Mouse (Mus musculus) left cerebral cortex, adult 2 months (tissue): ENCODE data around the gene Grk6. TPM values are rescaled to one million over a fixed set of nuclear protein-coding genes. Genes with fewer than 3 reads are reported as not detected.
A peak's percentile ranks its signal among the peaks of the same experiment; 100 is the strongest.

Source experiments
- DNase-seq, 2 experiments: peaks; one replicate each; pipeline ENCODE4 v3.0.0; 2021 to 2022; ENCODE audit warnings: low spot score in 2 of 2, mixed read lengths in 1 of 2; ENCODE audit errors: extremely low spot score in 1 of 2
- H3K27ac ChIP-seq: fragments of 200-600 bp; 2 replicates; pipeline ENCODE4 v1.8.1; 2022
- H3K4me3 ChIP-seq: fragments of 200-600 bp; 2 replicates; pipeline ENCODE4 v1.8.1; 2022
- CTCF ChIP-seq: fragments of 200-600 bp; IDR thresholded peaks from 2 replicates; pipeline ENCODE4 v1.8.1; 2022; ENCODE audit warnings: antibody characterized with exemption, mild to moderate bottlenecking, moderate library complexity
- intact Hi-C: fragments of 180-260 bp; cut with DNase I; formaldehyde crosslinking; loops from one replicate; pipeline ENCODE4 v1.15.1; 2025
- total RNA-seq, 2 experiments: library from RNA; stranded (reverse); gene quantifications; 2 replicates each; pipeline ENCODE4 v1.2.3; 2021

Gene Grk6
- total RNA-seq, 2 experiments from 2014 or later, result 61.2 to 66.2 TPM

DNA sequence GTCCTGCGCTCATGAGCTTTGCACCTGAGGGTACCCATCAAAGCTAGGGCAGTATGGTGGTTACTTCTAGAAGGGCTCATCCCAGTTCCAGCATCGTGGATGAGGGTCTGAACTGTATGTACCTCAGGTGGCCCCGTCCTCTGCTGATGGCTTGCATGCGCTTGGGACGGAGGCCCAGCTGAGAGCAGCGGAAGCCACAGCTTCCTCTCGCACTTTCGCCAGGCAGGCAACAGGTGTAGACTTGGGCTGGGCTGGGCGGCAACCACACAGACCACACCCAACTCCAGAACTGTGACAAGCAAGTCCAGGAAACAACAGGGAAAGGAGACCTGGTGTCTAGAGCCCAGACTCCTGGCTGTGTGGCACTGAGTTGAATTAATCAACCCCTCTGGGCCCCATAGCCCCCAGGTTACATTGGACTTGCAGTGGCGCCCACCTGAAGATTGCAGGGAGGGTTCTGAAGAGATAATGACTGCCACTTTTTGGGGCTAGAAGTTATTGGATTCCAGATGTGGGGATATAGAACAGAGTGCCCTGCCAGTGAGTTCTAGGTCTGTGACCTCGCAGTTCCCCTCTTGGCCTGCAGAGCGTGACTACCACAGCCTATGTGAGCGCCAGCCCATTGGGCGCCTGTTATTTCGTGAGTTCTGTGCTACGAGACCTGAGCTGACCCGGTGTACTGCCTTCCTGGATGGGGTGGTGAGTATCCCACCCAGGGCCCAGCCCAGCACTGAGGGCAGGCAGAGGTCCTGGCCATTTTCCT, 5.0 kb downstream of the Grk6 start:
- no peak for DNase-seq
- TF ChIP-seq CTCF, result peak; percentile 5; the same call in 1 of the 2 replicates
- intact Hi-C loops, result no loop called here
- no peak overlapping the region for H3K27ac ChIP-seq
- no peak overlapping the region for H3K4me3 ChIP-seq

DNA sequence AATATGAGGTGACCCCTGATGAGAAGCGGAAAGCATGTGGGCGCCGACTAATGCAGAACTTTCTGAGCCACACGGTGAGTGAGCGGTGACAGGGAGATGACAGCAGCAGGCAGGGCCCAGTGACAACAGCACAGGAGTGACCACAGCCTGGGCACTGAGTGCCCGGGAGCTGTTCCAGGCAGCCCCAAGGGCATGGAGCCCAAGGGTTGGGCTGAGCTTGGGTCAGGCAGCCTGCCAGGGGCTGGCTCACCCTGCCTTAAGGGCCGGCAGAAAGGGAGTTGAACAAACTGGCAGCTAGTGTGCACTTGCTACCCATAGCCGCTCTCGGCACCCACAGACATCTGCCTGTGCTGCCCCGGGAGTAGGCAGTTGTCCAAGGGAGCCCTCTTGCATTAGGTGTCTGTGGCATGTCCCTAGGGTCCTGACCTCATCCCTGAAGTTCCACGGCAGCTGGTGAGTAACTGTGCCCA, 5.7 kb downstream of the Grk6 start:
- intact Hi-C loops, result no loop called here
- DNase-seq, result peak; percentile 42 to 59
- no peak for TF ChIP-seq CTCF
- Histone ChIP-seq H3K4me3 (no peak overlapping the region), H3K27ac (no peak overlapping the region)

DNA sequence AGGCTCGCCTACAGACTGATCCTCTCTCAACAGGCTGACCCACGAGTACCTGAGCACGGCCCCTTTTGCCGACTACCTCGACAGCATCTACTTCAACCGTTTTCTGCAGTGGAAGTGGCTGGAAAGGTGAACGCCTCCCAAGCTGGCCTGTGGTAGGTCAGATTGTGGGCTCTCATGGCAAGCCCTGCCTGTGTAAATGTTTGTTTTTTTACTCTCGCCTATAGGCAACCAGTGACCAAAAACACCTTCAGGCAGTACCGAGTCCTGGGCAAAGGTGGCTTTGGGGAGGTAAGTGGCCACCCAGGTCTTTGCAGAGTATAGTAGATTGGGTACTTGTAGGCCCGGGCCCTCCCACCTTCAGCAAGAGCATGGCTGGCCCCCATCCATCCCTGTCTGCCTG, 6.4 kb downstream of the Grk6 start:
- H3K4me3 ChIP-seq, result no peak overlapping the region
- no peak for DNase-seq
- TF ChIP-seq CTCF, result no peak
- intact Hi-C loops, result no loop called here
- H3K27ac ChIP-seq, result no peak overlapping the region

DNA sequence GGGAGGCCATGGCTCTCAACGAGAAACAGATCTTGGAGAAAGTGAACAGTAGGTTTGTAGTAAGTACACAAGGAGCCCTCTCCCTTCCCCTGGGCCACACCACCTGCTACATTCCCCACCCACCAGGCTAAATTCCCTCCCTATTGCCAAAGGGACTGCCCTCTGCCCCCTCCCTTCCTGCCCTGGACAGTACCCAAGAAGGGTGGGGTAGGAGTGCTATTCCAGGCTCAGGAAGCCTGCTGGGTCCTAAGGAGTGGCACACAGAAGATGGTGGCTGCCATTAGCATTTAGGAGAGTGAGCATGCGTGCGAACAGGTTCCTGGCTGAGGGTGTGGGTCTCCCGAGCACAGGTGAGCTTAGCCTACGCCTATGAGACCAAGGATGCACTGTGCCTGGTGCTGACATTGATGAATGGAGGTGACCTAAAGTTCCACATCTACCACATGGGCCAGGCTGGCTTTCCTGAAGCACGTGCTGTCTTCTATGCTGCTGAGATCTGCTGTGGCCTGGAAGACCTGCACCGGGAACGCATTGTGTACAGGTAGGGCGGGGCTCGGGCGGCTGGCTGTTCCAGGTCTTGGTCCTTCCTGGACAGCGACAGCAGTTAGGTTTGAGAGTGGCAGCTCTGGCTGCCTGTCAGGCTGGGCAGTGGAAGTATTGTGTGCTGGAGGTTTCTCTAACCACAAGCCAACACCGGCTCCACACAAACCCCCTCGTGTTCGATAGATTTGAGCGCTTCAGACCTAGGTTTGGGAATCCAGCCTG, 7.1 kb downstream of the Grk6 start:
- no peak for TF ChIP-seq CTCF
- intact Hi-C loops, result no loop called here
- no peak for DNase-seq
- Histone ChIP-seq H3K27ac (no peak overlapping the region), H3K4me3 (no peak overlapping the region)

- no peak for TF ChIP-seq CTCF
- Histone ChIP-seq H3K27ac (no peak overlapping the region; the same call in 1 of the 2 replicates), H3K4me3 (no peak overlapping the region)
- intact Hi-C loops, result no loop called here
- DNase-seq, result no peak
These were observed 18.1 kb downstream of the Grk6 start for GRCm38 (mm10) chr13:55462965-55463364.

DNA sequence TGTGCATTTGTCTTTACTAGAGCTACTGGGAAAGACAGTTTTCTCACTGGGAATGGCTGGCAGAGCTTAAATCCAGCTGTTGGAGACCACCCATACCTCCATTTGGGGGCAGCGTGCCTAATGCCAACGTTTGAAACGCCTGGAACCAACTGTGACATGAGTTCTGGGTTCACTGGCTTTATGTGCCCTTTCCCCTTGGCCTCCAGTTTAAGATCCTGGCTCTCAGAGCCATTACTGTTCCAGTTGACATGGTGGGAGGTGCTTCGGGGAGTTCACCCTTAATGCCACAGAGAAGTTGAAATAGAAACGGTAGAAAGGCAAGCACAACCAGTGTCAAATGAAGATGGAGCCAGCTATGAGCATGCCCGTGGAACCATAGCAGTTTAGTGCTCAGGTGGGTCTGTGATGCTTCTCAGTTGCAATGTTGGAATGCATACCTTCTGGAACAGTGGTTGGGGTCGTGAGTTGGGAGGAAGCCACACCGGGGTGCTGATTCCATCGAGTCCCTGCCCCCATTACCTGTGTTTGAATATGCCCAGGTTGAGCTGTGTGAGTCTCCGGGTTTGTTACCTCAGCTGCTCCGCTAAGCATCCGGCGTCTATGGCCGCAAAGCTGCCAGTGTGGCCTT, 18.6 kb downstream of the Grk6 start:
- intact Hi-C loops, result loop anchor here (2.0 kb wide), 1 partner anchor 19 kb away; the partner anchor contains the start of gene Grk6
- no peak for TF ChIP-seq CTCF
- peak overlapping the region; percentile 99 for H3K27ac ChIP-seq
- DNase-seq, result no peak
- peak overlapping the region; percentile 94 for H3K4me3 ChIP-seq

DNA sequence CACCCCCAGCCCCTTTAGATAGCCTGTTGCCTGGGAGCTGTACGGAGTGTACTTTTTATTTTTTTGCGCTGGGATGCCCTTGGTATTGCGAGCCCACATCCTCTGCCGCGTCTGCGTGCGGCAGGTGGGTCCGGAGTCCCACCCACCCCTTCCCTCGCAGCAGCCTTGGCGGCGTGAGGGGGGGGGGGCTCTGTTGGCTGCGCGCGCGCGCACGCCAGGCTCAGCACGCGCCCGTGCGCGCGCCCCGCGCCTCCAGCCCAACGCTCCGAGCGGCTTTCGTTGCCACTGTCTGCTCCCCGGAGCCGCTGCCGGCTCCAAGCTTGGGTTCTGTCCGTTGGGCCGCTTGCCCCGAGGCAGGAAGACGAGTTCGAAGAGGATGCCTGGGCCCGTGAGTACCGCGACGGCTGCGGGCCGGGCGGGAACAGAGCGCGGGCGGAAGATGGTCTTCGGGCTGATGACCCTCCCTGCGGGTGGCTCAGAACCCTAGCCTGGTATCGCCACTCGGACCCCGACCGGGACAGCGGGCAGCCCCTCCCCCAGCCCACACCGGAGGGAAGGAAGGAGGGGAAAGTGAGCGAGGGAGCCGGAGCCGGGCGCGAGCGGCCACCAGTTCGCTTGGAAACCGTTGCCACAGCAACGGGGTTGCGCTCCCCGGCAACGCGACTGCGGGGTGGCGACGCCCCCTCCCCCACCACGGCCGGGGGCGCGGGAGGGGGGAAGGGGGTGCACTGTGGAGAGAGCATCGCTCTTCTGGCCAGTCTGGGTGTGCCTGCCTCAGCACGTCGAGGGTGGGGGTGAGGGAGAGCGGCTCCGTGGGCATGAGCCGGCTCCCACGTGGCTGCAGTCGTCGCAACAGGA, 19.4 kb downstream of the Grk6 start, which contains the start of gene Prr7:
Prr7 (plus strand) TSS at position 241 of the 858 bp plus-strand sequence.
- DNase-seq, result peak; percentile 78 to 82
- TF ChIP-seq CTCF, result no peak
- Histone ChIP-seq H3K4me3 (peak within 1 kb of the TSS; percentile 94), H3K27ac (peak within 1 kb of the TSS; percentile 99)
- intact Hi-C loops, result loop anchor here (2.0 kb wide), 1 partner anchor 19 kb away; the partner anchor contains the start of gene Grk6

GRCm38 (mm10) chr13:55465184-55465583, 20.3 kb downstream of the Grk6 start:
- H3K27ac ChIP-seq, result peak overlapping the region; percentile 99
- TF ChIP-seq CTCF, result no peak
- H3K4me3 ChIP-seq, result peak overlapping the region; percentile 94
- intact Hi-C loops, result loop anchor here (2.0 kb wide), 1 partner anchor 20 kb away; the partner anchor contains the start of gene Grk6
- DNase-seq, result no peak

GRCm38 (mm10) chr13:55465830-55466440, 21.1 kb downstream of the Grk6 start:
- intact Hi-C loops, result loop anchor here (2.0 kb wide), 1 partner anchor 21 kb away; the partner anchor contains the start of gene Grk6
- Histone ChIP-seq H3K27ac (peak overlapping the region; percentile 99), H3K4me3 (peak overlapping the region; percentile 94)
- DNase-seq, result no peak
- no peak for TF ChIP-seq CTCF

DNA sequence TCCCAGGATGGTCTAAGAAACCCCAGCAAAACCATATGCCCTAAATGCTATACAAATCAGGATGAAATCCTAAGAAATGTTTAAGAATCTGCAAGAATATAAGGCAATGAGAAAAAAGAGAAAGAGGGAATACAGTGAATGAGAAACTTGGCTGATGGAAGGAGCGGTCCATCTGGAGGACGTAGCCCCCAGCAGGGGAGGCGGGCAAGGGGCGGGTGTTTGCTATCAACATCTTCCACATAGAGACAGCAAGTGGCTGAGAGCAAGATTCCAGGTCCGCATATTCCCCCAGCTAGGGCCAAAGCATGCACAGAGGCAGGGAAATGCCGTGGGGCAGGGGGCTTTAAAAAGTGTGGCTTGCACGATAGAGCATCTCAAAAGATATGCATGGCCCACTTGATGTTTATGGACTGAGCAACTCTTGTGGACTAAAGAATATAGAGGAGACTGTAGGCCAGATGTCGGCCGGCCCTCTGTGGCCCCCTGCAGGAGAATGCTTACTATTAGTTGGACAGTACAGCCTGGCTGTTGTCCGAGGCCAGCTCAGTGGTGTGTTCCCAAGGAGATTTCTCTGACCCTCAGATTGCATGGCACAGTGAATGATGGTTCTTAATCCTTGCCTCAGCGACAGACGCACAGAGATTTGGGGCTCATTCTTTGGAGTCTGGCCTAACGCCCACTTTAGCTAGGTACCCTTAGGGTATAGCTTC, 24.1 kb downstream of the Grk6 start:
- TF ChIP-seq CTCF, result peak; percentile 50
- no peak for DNase-seq
- Histone ChIP-seq H3K27ac (peak overlapping the region; percentile 15), H3K4me3 (no peak overlapping the region)
- intact Hi-C loops, result no loop called here
